Mouse (Mus musculus): ENCODE data around the gene Gsdme. TPM values are rescaled to one million over a fixed set of nuclear protein-coding genes. Genes with fewer than 3 reads are reported as not detected.

The Gsdme gene
- under 1 TPM; 0.27 to 0.75 (median 0.55) TPM for total RNA-seq (2022)

DNA sequence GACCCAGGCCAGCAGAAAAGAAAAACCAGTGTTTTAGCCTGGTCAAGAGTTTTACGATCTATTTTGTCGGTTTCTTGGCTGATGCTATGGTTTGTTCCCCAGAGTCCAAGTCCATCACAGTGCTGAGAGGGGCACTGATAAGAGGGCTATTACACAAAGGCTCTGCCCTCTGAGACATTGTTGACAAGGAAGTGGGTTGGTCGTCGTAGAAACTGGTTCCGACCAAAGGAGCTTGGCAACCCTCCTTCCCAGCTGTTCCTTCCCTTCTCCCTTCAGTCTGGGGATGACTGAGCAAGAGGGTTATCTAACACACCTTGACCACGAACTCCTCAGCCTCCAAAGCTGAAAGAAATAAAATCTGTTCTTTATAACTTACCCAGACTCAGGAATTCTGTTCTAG, at the start of gene Gsdme:
TSS of gene Gsdme (minus strand) at position 193 of the 400 bp plus-strand sequence.
- DNase-seq (ENCODE audit: low spot score): no peak

DNA sequence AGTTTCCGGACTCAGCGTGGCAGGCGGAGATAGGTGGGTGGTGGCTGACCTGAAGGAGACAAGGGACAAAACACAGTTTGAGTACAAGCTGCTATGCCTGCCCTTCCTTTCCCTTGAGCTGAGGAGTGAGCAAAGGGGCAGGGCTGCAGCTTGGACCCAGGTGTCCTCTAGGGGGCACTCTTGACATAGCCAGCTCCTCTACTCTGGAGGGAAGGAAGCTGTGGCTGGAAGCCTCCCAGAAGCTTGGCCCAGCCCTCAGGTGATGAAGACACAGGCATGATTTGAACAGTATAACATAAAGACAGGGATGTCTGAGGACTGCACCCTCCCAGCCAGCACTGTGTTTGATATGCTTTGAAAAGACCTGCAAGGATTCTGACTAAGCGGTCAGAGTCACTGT, 49.0 kb upstream of the Gsdme start:
- peak; percentile 69 for DNase-seq (ENCODE audit: low spot score)

- no peak for DNase-seq (ENCODE audit: low spot score)
Measured at GRCm38 (mm10) chr6:50309019-50309418, 45.4 kb upstream of the Gsdme start.

DNA sequence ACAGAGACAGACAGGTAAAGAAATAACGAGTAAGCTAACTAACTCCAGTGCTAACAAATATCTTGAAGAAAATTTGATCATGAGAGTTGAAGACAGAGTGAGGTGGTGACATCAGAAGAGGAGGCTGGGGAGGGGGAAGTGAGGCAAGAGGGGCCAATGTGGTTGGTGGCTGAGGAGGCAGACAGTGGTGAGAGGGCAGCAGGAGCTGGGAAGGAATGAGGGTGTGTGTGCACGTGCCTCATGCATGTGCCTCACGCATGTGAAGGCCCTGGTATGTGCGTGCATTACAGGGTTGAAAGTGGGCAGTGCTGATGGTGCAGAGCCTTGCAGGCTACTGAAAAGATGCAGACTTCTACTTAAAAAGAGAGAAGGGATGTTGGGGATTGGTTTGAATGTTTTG, 43.0 kb upstream of the Gsdme start:
- DNase-seq (ENCODE audit: low spot score): no peak

GRCm38 (mm10) chr6:50304949-50305491, 41.4 kb upstream of the Gsdme start:
- DNase-seq (ENCODE audit: low spot score): peak; percentile 76

GRCm38 (mm10) chr6:50301121-50301520, 37.5 kb upstream of the Gsdme start:
- no peak for DNase-seq (ENCODE audit: low spot score)

- DNase-seq (ENCODE audit: low spot score): no peak
Measured at GRCm38 (mm10) chr6:50300622-50301021, 37.0 kb upstream of the Gsdme start.

DNA sequence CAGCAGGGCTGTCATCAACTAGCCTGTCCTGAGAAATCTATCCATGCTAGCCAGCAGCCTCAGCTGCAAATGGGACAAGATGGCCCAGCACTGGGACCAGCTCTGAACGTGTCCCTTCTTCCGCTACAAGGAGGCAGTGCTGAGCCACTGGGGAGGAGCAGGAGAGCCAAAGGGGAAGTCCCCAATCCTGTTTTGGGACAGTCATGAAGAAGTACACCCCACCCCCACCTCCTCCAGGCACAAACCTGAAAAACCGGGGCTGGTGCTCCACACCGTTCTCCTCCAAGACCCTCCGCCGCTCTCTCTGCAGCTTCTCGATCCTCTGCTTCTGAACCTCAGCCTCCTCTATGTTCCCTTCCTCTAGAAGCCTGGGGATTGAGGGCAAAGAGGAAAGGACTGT, 35.4 kb upstream of the Gsdme start:
- no peak for DNase-seq (ENCODE audit: low spot score)

DNA sequence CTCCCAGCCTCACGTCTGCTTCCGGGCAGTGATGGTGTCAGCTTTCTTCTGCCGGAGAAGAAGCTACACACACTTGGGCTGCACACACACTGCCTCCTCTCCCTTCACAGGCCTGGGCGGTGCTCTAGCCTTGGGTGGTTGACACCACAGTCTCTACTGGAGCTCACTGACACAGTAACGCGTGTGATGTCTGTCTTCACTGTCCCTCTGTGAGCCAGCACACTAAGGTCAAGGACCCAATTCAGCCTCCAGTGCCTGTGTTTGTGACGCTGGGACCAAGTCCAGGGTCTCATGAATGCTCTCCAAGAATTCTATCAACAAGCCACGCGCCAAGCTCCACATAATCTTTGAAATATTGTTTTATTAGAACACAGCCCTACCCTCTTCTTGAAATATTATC, 34.0 kb upstream of the Gsdme start:
- DNase-seq (ENCODE audit: low spot score): no peak

DNA sequence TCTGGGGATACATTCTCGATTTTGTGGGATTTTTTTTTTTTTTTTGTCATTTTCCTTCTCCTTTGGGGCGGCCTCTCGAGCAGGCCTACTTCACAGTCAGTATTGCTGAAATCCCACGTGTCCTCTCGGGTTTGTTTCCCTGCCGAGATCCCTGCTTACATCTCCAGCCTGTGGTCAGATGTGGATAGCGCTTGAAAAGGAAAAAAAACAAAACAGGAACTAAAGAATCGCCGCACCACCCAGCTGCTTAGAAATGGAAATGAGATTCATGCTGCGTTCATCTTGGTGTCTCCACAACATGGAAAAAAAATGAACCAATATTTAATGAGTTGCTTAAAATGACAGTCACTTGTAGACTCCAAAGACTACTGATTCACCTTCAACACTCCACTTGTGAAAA, 31.5 kb upstream of the Gsdme start:
- no peak for DNase-seq (ENCODE audit: low spot score)

- DNase-seq (ENCODE audit: low spot score): peak; percentile 87
Measured at GRCm38 (mm10) chr6:50294128-50294527, 30.5 kb upstream of the Gsdme start.

DNA sequence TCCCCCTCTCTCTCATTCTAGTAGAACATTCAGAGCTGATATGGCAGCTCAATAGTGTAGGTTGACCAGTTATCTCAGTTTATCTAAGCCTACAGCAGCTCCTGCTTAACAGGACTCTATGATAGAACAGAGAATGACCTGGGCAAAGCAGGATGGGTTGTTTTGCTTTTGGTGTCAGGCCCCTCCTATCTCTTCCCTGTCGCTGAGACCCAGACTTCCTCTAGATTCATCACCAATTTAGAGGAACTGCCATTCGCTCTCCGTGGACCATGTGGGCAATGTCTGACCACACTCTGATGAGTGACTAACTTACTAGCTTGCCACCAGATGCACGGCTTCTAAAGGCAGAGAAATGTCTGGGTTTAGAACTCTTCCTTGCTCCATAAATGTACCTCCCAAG, 28.0 kb upstream of the Gsdme start:
- DNase-seq (ENCODE audit: low spot score): no peak

DNA sequence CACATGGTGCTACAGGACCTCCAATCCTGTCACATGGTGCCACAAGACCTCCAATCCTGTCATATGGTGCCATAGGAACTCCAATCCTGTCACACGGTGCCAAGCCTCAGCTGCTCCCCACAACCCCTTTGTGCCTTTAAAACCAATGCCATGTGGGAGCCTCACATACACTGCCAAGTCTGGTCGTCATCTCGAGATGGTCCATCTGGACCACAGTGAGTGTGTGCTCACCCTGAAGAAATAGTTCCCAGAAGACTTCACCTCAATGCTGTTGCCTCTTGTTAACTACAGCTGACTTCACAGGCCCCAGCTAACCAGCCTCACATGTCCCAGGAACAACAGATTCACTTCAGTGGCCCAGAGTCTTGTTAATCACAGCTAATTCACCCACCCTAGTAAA, 23.2 kb upstream of the Gsdme start:
- DNase-seq (ENCODE audit: low spot score): no peak

DNA sequence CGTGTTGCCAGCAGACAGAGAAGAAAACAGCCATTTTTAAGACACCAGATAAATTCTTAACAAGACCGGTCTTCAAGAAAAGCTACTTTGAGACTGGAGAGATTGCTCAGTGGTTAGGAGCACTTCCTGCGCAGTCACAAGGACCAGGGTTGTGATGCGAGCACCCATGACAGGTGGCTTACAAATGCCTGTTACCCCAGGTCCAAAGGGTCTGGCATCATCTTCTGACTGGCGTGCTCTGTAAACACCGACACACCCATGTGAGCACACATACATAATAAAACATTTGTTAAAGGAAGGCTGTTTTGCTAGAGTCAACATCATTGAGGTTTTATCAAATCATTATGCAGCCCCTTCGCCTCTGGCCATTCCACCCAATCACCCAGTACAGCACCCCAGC, 16.0 kb upstream of the Gsdme start:
- DNase-seq (ENCODE audit: low spot score): no peak

DNA sequence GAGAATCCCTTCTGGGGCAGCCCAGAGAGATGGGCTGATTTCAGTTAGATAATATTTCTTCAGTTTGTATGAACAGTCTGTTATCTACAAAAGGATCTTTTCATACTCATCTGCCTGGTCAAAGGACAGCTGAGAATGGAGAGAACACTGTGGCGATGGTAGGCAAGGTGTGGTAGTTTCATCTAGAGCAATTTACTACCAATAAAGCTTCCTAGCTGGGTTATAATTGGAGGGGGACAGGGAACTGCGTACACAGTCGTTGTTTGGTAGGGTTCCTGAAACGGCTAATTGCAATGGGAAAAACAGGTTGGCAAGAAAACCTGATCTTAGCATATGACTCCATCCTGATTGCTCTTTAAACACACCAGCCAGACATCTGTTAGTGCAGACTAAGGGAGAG, 10.3 kb upstream of the Gsdme start:
- DNase-seq (ENCODE audit: low spot score): no peak

GRCm38 (mm10) chr6:50273416-50273815, 9.8 kb upstream of the Gsdme start:
- DNase-seq (ENCODE audit: low spot score): no peak

GRCm38 (mm10) chr6:50262310-50262709, 1.4 kb downstream of the Gsdme start:
- no peak for DNase-seq (ENCODE audit: low spot score)

DNA sequence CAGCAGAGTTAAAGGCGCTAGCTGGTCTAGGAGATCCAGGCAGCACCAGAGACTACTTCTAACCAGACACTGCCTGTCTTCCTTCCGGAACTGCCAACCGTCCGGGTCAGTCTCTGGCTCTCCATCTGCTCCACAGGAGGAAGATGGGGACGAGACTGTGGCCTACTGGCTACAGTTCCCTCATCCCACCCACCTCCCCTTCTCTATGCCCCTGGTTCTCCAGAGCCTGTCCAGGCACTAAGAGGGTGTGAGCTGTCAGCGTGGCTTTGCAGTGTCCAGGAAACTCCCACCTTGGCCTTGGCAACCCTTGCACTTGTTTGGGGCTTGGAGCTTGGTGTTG, 1.8 kb downstream of the Gsdme start:
- no peak for DNase-seq (ENCODE audit: low spot score)

DNA sequence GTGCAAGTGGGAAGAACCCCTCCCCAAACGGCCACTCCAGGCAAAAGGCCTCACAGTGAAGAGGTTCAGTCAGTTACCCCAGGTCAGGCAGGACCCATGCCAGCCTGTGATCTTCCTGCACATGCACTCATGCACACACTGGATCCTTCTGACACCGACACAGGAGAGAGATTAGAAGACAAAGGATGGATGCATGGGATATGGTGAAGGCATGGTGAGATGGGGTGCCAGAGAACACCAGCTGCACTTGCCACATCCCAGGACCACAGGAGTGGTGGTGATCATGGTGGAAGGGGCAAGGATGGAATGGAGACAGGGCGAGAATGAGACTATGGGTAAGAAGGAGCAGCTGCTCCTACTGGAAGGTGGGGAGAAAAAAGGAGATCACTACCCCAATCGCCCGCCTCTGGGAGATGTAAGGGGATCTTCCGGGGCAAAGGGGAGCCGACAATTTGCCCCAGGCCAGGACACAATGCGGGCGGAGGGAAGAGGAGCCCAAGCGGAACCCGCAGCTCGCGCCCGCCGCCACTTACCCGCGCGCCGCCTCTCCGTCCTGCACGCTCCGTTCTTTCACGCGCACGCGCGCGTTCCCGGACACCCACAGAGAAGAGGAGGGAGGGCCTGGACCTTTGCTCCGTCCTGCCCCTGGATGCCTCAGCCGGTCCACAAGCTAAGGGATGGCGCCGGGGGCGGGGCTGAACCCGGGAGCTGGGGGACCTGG, 2.3 kb downstream of the Gsdme start:
- DNase-seq (ENCODE audit: low spot score): peak; percentile 66

DNA sequence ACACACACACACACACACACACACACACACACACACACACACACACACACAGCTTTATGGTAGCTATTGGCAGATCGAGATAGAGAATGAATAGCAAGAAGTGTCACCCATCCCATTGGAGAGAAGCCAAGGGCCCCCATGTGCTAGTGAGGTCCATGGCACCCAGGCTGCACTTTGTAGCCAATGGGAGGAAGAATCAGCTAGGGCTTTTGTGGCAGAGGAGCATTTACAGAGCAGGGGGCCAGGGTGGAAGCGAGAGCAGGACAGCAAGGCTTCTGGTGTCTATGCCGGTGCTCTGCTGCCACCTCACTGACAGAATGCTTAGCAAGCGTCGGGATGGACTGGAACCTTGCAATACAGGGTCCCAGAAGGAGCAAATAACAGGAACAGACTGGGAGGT, 8.3 kb downstream of the Gsdme start:
- no peak for DNase-seq (ENCODE audit: low spot score)

DNA sequence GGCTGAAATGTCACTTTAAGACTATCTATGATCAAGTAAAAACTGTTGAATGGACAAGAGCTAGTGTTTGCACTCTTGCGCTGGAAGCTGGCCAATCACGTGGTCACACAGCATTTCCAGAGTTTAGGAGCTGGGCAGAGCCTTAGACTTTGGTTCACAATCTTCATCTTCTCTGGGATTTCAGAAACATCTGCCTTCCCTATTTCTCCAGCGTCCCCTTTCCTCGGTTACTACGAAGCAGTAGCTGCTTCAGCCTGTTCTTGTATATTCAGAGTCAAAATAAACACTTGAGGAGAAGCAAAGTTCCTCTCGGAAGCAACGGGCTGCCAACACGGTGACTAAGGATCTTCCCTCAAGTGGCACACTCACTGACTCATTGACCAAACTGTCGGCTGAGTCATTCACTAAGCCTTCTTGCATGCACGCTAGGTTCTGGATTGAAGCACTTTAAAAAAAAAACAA, 8.9 kb downstream of the Gsdme start:
- peak; percentile 66 for DNase-seq (ENCODE audit: low spot score)

DNA sequence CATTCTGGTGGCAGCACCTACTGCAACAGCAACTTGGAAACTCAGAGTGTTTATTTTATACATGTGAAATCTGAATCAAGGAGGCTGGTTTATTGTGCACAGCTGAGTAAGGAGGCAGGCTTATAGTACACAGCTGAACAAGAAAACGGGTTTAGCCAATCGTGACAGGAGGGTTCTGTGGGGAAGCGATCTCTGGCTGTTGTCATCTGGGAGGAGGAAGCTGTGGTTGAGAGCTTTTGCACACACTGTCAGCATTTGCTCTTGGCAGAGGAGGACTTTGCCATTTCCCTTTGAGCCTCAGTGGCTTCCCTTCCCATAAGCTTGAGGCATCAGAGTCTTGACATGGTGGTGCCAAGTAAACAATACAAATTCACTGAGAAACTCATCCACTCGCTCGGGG, 11.0 kb downstream of the Gsdme start:
- peak; percentile 24 for DNase-seq (ENCODE audit: low spot score)

DNA sequence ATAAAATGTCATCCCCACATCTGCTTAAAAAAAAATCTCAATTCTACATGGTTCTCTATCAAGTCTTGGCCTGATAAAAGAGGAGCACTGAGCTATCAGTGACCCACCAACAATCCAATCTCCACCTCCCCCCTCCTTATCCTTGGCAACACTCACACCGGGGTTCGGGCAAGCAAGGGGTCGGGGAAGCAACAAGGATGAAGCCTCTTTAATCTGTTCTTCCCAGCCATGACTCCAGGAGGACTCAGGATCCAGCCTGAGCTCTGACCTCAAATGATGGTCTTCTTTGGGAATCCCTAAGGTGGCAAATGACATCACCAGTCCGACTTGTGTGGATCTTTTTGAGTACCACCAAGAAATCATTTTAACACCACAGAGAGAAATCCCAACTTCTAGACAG, 15.9 kb downstream of the Gsdme start:
- no peak for DNase-seq (ENCODE audit: low spot score)

- no peak for DNase-seq (ENCODE audit: low spot score)
Measured at GRCm38 (mm10) chr6:50247356-50247755, 16.3 kb downstream of the Gsdme start.
